Mouse (Mus musculus): ENCODE measurements around the gene Cyp24a1.

Cyp24a1 gene

DNA sequence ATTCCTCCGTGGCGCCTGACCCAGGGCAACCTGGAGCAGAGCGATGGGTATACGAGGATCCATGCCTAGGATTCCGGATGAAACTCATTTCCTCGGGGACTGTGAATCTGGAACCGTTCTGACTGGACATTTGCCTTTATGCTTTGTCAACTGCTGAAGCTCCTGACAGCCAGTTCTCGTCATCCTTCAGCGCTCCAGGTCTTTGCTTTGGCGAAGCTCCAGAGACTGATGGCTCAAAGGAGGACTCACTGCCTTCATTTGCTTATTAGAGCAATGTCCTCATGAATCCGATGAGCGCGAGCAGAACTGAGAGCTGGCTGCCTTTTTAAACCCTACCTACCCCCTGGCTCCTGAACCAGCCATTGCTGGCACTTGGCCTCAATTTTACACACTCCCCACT, 58.2 kb downstream of the Cyp24a1 start:
- DNase-seq (ENCODE audit: low spot score in 2 of 2), result no peak

DNA sequence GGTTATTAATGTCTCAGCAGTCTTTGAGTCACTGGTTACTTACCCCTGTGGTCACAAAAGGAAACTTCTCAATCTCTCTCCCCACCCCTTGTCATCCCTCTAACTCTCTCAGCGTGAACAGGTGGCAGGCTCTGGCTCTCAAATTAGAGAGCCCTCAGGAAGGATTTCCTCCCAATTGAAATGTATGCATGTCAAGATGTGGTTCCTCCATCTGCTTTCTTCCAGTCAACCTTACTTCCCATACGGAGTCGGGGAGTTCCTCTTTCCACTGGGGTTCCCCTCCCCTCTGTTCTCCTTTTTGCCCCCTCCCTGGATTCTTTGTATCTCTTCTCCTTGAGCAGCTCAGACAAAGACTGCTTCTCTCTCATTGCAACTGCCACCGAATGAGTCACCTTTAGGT, 60.7 kb downstream of the Cyp24a1 start:
- DNase-seq (ENCODE audit: low spot score in 2 of 2), result no peak

Measured in frontal cortex, postnatal 14 days (tissue).